Mouse (Mus musculus) olfactory bulb, adult 2 months (tissue): ENCODE results near the gene Bricd5.

Experiments
- CTCF ChIP-seq: fragments of 200-500 bp; IDR thresholded peaks from 2 replicates; pipeline ENCODE4 v1.5.1; 2012; ENCODE audit warnings: low read depth, mild to moderate bottlenecking, low read length, moderate library complexity; ENCODE audit not compliant: insufficient read depth
- POLR2A ChIP-seq: fragments of 200-500 bp; IDR thresholded peaks from 2 replicates; pipeline ENCODE4 v1.6.1; 2012; ENCODE audit warnings: mild to moderate bottlenecking, low read depth, low read length, moderate library complexity; ENCODE audit not compliant: insufficient read depth

GRCm38 (mm10) chr17:24496026-24496425 lies 22.3 kb downstream of the Bricd5 start:
- no peak for TF ChIP-seq POLR2A
- TF ChIP-seq CTCF, result no peak
